Mouse (Mus musculus): ENCODE results near the gene Insyn1.
A peak's percentile ranks its signal among the peaks of the same experiment; 100 is the strongest.

Gene Insyn1

GRCm38 (mm10) chr9:58535447-58536134 is 47.2 kb downstream of the Insyn1 start:
- DNase-seq, result peak; percentile 57

GRCm38 (mm10) chr9:58537774-58538173 is 49.4 kb downstream of the Insyn1 start:
- DNase-seq, result no peak

DNA sequence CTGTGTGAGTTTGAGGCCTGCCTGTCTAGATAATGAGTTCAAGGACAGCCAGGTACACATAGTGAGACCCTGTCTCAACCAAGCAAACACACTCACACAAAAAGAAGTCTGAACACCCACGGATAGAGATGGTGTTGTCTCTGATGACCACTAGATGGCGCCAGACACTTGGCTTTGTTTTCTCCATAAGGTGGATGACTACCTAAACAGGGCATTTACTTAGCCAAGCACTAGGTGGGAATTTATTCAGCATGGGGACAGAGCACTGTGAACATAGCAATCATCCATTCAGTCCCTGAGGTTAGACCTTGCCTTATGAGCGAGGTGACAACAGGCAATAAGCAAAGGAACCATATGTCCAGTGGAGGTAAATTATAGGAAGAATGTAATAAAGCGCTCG is 51.5 kb downstream of the Insyn1 start:
- DNase-seq, result peak; percentile 54

DNA sequence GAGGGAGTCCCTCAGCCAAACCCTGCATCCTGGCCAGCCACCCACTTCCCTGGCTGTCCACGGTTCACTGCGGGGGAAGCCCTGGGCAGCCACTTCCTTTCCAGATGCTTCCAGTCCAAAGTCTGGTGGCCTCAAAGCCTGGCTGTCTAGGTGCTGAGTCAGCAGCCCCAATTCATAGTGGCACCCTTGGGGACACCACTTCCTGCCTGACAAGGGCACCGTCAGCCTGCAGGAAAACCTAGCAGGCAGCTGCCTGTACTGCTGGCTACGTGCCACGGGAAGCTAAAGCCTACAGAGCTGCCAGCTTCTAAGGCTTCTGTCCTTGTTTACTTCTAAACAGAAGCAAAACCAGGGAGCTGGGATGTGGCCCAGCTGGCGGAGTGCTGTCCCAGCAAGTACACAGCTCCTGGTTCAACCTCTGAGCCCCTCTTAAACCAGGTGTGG is 53.5 kb downstream of the Insyn1 start:
- peak; percentile 72 for DNase-seq

- peak; percentile 42 for DNase-seq
Measured at GRCm38 (mm10) chr9:58544879-58545324, 56.5 kb downstream of the Insyn1 start.

- DNase-seq, result no peak
Measured at GRCm38 (mm10) chr9:58545428-58545827, 57.0 kb downstream of the Insyn1 start.

DNA sequence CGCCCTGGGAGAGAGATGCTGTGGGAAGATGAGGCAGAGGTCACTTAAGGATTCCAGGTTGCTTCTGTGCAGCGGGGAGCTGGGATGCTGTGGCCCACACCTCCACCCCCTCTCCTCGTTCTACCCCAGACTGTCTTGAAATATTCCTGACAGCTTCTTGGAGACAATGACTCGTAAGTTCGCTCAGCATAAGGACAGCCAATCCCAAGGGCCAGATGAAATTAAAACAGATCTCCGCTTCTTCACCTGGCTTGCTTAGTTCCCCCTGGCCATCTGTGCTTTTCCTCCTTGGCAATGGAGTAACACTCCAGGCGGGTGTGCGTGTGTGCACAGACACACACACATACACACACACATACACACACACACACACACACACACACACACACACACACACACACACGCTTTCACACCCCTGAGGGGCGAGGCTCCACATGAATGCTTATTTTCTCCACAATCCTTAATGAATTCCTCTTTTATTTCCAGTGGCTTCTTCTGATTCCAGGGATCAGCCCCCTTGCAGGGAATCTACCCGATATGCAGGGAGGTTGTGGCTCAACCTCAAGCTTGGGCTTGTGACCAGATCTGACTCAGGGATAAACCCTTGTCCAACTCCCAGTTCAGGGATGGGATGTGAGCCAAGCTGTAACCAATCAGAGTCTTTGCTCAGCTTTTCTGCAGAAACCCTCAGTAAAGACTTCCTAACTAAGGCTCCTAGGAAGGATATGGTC is 58.4 kb downstream of the Insyn1 start:
- DNase-seq, result peak; percentile 76

DNA sequence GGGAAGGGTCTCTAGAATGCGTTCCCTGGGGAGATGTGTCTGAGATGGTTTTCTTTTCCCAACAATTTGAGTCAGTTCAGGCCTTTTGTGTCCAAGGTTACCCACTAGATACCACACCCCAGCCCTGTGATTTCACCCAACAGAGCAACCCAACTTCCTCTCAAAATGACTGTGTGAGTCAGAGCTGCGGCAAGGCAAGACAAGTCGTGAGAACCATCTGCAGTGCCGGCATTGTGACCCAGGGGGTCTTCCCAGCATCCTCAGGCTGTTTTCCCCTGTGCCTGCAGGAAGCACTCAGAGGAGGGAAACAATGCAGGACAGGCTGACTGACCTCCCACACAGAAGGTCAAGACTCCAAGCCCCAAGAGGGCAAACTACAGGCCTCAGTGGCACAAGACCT is 60.5 kb downstream of the Insyn1 start:
- DNase-seq, result no peak

All from cerebellum, adult 11-12 months (tissue).